Mouse (Mus musculus) megakaryocyte, embryonic 14.5 days (primary cell): ENCODE results near the gene Rnf128.

Experiments used
- FLI1 ChIP-seq: IDR thresholded peaks from 2 replicates; pipeline ENCODE4 v1.6.1; 2012; ENCODE audit warnings: low read length, inconsistent platforms, mixed read lengths
- GATA1 ChIP-seq: IDR thresholded peaks from 3 replicates; pipeline ENCODE4 v1.6.1; 2012; ENCODE audit warnings: mixed read lengths, low read length, inconsistent platforms, borderline replicate concordance

GRCm38 (mm10) chrX:139525724-139526123 is 37.4 kb upstream of the Rnf128 start:
- no peak for TF ChIP-seq FLI1
- no peak for TF ChIP-seq GATA1
